Comparison of ENCODE assay signal across 10 mouse cellular contexts in the genomic region with DNA sequence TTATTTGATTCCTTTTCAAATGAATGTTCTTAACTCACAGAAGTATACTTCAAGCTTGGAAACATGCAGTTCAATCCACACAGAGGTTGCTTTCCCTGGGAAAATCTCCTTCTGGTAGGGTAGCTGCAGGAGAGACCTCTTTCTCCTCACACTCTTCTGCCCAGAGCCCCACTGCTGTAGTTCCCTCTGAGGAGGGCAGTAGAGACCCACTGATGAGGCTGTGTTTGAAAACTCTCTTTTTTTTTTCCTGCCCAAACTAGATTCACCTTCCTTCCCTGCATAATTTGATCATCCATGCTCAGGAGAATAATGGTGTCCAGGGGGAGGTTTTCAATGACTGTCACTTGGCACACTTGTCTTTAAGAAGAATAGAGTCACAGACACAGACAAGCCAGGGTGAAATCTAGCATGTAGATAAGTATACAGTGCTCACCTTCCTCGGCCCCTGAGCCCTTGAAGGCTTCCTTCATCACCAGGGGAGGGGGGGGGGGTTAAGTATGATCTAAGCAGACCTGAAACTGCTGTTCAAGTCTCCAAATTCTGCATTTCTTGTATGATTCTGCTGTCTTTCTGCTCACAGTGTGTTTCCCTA.
DNase-seq lines count a peak whose midpoint lies in the region; ATAC-seq and TF ChIP-seq lines count a peak whose summit lies in the region.
"Had no signal": no experiment of that assay in that cellular context is flagged by ENCODE, and none has a peak within 500 bp of the region (broad histone marks: within the 10 kb centered on the region; RNA-seq: fewer than 3 reads in every experiment).

No protein-coding gene starts in this region.

- 46% methylated on average over 1 of the region's 1 CpGs for WGBS in kidney, embryonic 14.5 days
- 20% methylated on average over 1 of the region's 1 CpGs for WGBS in hindbrain, embryonic 14.5 days

- peak; percentile 1 for DNase-seq in cerebellum, adult 9-10 months
- DNase-seq in cerebellum, postnatal 25 days, result no peak
- DNase-seq in kidney, postnatal 4 days, result peak; percentile 44 to 54
- DNase-seq in Patski (ENCODE audit: low read depth, low spot score), result no peak
- peak; percentile 56 for DNase-seq in hindbrain, embryonic 14.5 days (ENCODE audit: low spot score)
- DNase-seq in natural killer cell, adult 2 months (ENCODE audit: low spot score in 2 of 2), result no peak
- no peak for DNase-seq in urinary bladder, adult 2 months (ENCODE audit: low spot score)

- no peaks in the 10 kb centered on the region for H3K9me3 ChIP-seq in kidney, embryonic 14.5 days (ENCODE audit: control insufficient read depth, low read length)
- no peaks in the 10 kb centered on the region for H3K9me3 ChIP-seq in hindbrain, embryonic 14.5 days (ENCODE audit: control insufficient read depth, low read length)
- H3K9me3 ChIP-seq: limb, embryonic 12.5 days; neural tube, embryonic 12.5 days had no signal

- in situ Hi-C loops in Patski (cut with MboI; ENCODE audit: low pct_unique_long_range_greater_than_20kb), result no loop called here

- no peak overlapping the region for H3K27ac ChIP-seq in kidney, embryonic 14.5 days (ENCODE audit: low read depth, low read length)
- H3K27ac ChIP-seq in hindbrain, embryonic 14.5 days, result no peak overlapping the region; the same call in 1 of the 2 replicates
- H3K27ac ChIP-seq: limb, embryonic 12.5 days; neural tube, embryonic 12.5 days had no signal

- H3K4me1 ChIP-seq in kidney, embryonic 14.5 days (ENCODE audit: control insufficient read depth, insufficient read depth, low read length), result peaks cover 4% of the 10 kb centered on the region; the same call in 1 of the 2 replicates
- H3K4me1 ChIP-seq in hindbrain, embryonic 14.5 days (replicated peaks; ENCODE audit: control insufficient read depth, insufficient read depth, low read length), result peaks cover 27% of the 10 kb centered on the region; the same call in 1 of the 2 replicates

- CTCF ChIA-PET in Patski (lab: Charles Lee), result no interaction called here

- POLR2A ChIA-PET in Patski (lab: Charles Lee), result no interaction called here

- H3K36me3 ChIP-seq in kidney, embryonic 14.5 days (ENCODE audit: control insufficient read depth, insufficient read depth, low read length), result no peaks in the 10 kb centered on the region
- H3K36me3 ChIP-seq in hindbrain, embryonic 14.5 days (replicated peaks; ENCODE audit: control insufficient read depth, insufficient read depth), result no peaks in the 10 kb centered on the region
- H3K36me3 ChIP-seq: limb, embryonic 12.5 days; neural tube, embryonic 12.5 days had no signal

- H3K4me3 ChIP-seq in kidney, embryonic 14.5 days (ENCODE audit: low read length), result no peak overlapping the region
- no peak overlapping the region for H3K4me3 ChIP-seq in hindbrain, embryonic 14.5 days (replicated peaks; ENCODE audit: low read length)
- H3K4me3 ChIP-seq: limb, embryonic 12.5 days; neural tube, embryonic 12.5 days had no signal

- no peak overlapping the region for H3K4me2 ChIP-seq in kidney, embryonic 14.5 days (replicated peaks; ENCODE audit: low read depth, low read length)
- H3K4me2 ChIP-seq in hindbrain, embryonic 14.5 days (replicated peaks), result no peak overlapping the region
- H3K4me2 ChIP-seq: limb, embryonic 12.5 days; neural tube, embryonic 12.5 days had no signal

- TF ChIP-seq CTCF in Patski (IDR thresholded peaks at IDR 0.05), result peak; percentile 26

- no peaks in the 10 kb centered on the region for H3K27me3 ChIP-seq in kidney, embryonic 14.5 days (ENCODE audit: control insufficient read depth, insufficient read depth, low read length)
- no peaks in the 10 kb centered on the region for H3K27me3 ChIP-seq in Patski
- H3K27me3 ChIP-seq in hindbrain, embryonic 14.5 days (ENCODE audit: control insufficient read depth, insufficient read depth, low read length), result no peaks in the 10 kb centered on the region
- H3K27me3 ChIP-seq: limb, embryonic 12.5 days; neural tube, embryonic 12.5 days had no signal

- no peak overlapping the region for H3K9ac ChIP-seq in kidney, embryonic 14.5 days (ENCODE audit: low read depth, low read length)
- H3K9ac ChIP-seq in hindbrain, embryonic 14.5 days, result no peak overlapping the region
- H3K9ac ChIP-seq: limb, embryonic 12.5 days; neural tube, embryonic 12.5 days had no signal

- ATAC-seq in kidney, embryonic 14.5 days (ENCODE audit: low FRiP score, low TSS enrichment), result no peak
- ATAC-seq in Patski, result no peak
- ATAC-seq in hindbrain, embryonic 14.5 days (ENCODE audit: low FRiP score), result peak; percentile 66; the same call in 1 of the 2 replicates

Comparison
In these comparisons a context has a peak if more than half of its experiments do, and no peak if none do; other contexts are left out.
1. DNase-seq: peak in cerebellum, adult 9-10 months (single experiment), kidney, postnatal 4 days (2 of 2) and hindbrain, embryonic 14.5 days (single experiment); none in cerebellum, postnatal 25 days (0 of 2), Patski (single experiment), natural killer cell, adult 2 months (0 of 2) and urinary bladder, adult 2 months (single experiment).